Mouse (Mus musculus): ENCODE measurements around the gene Itpkb. TPM values are rescaled to one million over a fixed set of nuclear protein-coding genes. Genes with fewer than 3 reads are reported as not detected.

Gene Itpkb
- polyA plus RNA-seq, 1 experiment from 2014 or later: 8.3 TPM

DNA sequence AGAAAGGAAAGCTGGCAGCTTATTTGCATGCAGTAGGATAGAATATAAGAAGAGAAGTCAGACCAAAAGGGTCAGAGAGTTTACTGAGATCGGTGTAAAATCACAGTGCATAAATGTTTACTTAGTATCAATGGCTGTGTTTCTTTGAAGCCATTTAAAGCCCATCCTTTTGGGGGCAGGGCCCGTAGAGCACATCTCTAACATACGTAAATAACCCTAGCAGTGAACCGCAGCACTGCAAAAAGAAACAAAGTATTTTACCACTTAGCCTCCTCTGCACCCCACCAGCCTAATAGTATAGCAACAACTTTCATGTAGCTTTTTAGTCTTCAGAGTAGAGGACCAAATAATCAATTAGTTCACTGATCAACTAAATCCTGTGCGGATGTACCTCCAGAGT, 67.4 kb downstream of the Itpkb start:
- Histone ChIP-seq H3K4me2 (replicated peaks; ENCODE audit: low read depth, low read length) (no peak overlapping the region), H3K4me3 (ENCODE audit: low read length) (no peak overlapping the region), H3K9me3 (ENCODE audit: low read length) (no peaks in the 10 kb centered on the region), H3K4me1 (ENCODE audit: insufficient read depth, low read length) (peaks cover 19% of the 10 kb centered on the region), H3K27me3 (ENCODE audit: insufficient read depth, low read length) (no peaks in the 10 kb centered on the region), H3K27ac (ENCODE audit: low read length) (no peak overlapping the region), H3K36me3 (ENCODE audit: insufficient read depth, low read length) (no peaks in the 10 kb centered on the region), H3K9ac (replicated peaks; ENCODE audit: low read length) (no peak overlapping the region)
- ATAC-seq (ENCODE audit: low FRiP score, low TSS enrichment): no peak
- WGBS: 25% methylated on average over 5 of the region's 5 CpGs

- Histone ChIP-seq H3K9ac (replicated peaks; ENCODE audit: low read length) (no peak overlapping the region), H3K27me3 (ENCODE audit: insufficient read depth, low read length) (no peaks in the 10 kb centered on the region), H3K9me3 (ENCODE audit: low read length) (no peaks in the 10 kb centered on the region), H3K4me2 (replicated peaks; ENCODE audit: low read depth, low read length) (no peak overlapping the region), H3K4me3 (ENCODE audit: low read length) (no peak overlapping the region), H3K27ac (ENCODE audit: low read length) (no peak overlapping the region), H3K4me1 (ENCODE audit: insufficient read depth, low read length) (peaks cover 26% of the 10 kb centered on the region), H3K36me3 (ENCODE audit: insufficient read depth, low read length) (no peaks in the 10 kb centered on the region)
- 73% methylated on average over 3 of the region's 3 CpGs for WGBS
- no peak for ATAC-seq (ENCODE audit: low FRiP score, low TSS enrichment)
Observed at GRCm38 (mm10) chr1:180398446-180398845, 68.2 kb downstream of the Itpkb start.

- Histone ChIP-seq H3K4me2 (replicated peaks; ENCODE audit: low read depth, low read length) (no peak overlapping the region), H3K27me3 (ENCODE audit: insufficient read depth, low read length) (no peaks in the 10 kb centered on the region), H3K9me3 (ENCODE audit: low read length) (no peaks in the 10 kb centered on the region), H3K4me1 (ENCODE audit: insufficient read depth, low read length) (peaks cover 44% of the 10 kb centered on the region), H3K36me3 (ENCODE audit: insufficient read depth, low read length) (no peaks in the 10 kb centered on the region), H3K27ac (ENCODE audit: low read length) (peak overlapping the region; percentile 47), H3K4me3 (ENCODE audit: low read length) (no peak overlapping the region), H3K9ac (replicated peaks; ENCODE audit: low read length) (no peak overlapping the region)
- WGBS: 65% methylated on average over 4 of the region's 4 CpGs
- no peak for ATAC-seq (ENCODE audit: low FRiP score, low TSS enrichment)
Observed at GRCm38 (mm10) chr1:180400691-180401455, 70.6 kb downstream of the Itpkb start.

- Histone ChIP-seq H3K4me1 (ENCODE audit: insufficient read depth, low read length) (peaks cover 49% of the 10 kb centered on the region), H3K4me3 (ENCODE audit: low read length) (no peak overlapping the region), H3K27me3 (ENCODE audit: insufficient read depth, low read length) (no peaks in the 10 kb centered on the region), H3K27ac (ENCODE audit: low read length) (peak overlapping the region; percentile 47; the same call in 1 of the 2 replicates), H3K9me3 (ENCODE audit: low read length) (no peaks in the 10 kb centered on the region), H3K9ac (replicated peaks; ENCODE audit: low read length) (no peak overlapping the region), H3K36me3 (ENCODE audit: insufficient read depth, low read length) (no peaks in the 10 kb centered on the region), H3K4me2 (replicated peaks; ENCODE audit: low read depth, low read length) (no peak overlapping the region)
- no peak for ATAC-seq (ENCODE audit: low FRiP score, low TSS enrichment)
- WGBS: 84% methylated on average over 6 of the region's 6 CpGs
Observed at GRCm38 (mm10) chr1:180401725-180402124, 71.4 kb downstream of the Itpkb start.

GRCm38 (mm10) chr1:180402481-180403081, 72.3 kb downstream of the Itpkb start:
- WGBS: 74% methylated on average over 11 of the region's 11 CpGs
- no peak overlapping the region for H3K4me2 ChIP-seq (replicated peaks; ENCODE audit: low read depth, low read length)
- peaks cover 54% of the 10 kb centered on the region for H3K4me1 ChIP-seq (ENCODE audit: insufficient read depth, low read length)
- no peak overlapping the region for H3K9ac ChIP-seq (replicated peaks; ENCODE audit: low read length)
- H3K36me3 ChIP-seq (ENCODE audit: insufficient read depth, low read length): no peaks in the 10 kb centered on the region
- no peaks in the 10 kb centered on the region for H3K27me3 ChIP-seq (ENCODE audit: insufficient read depth, low read length)
- H3K27ac ChIP-seq (ENCODE audit: low read length): peak overlapping the region; percentile 92
- ATAC-seq (ENCODE audit: low FRiP score, low TSS enrichment): no peak
- H3K9me3 ChIP-seq (ENCODE audit: low read length): no peaks in the 10 kb centered on the region
- H3K4me3 ChIP-seq (ENCODE audit: low read length): no peak overlapping the region

- ATAC-seq (ENCODE audit: low FRiP score, low TSS enrichment): no peak
- H3K27ac ChIP-seq (ENCODE audit: low read length): peak overlapping the region; percentile 92
- peak overlapping the region; percentile 31 for H3K4me2 ChIP-seq (replicated peaks; ENCODE audit: low read depth, low read length)
- no peaks in the 10 kb centered on the region for H3K9me3 ChIP-seq (ENCODE audit: low read length)
- H3K4me1 ChIP-seq (ENCODE audit: insufficient read depth, low read length): peaks cover 59% of the 10 kb centered on the region
- no peaks in the 10 kb centered on the region for H3K36me3 ChIP-seq (ENCODE audit: insufficient read depth, low read length)
- 87% methylated on average over 8 of the region's 8 CpGs for WGBS
- H3K27me3 ChIP-seq (ENCODE audit: insufficient read depth, low read length): no peaks in the 10 kb centered on the region
- no peak overlapping the region for H3K4me3 ChIP-seq (ENCODE audit: low read length)
- no peak overlapping the region for H3K9ac ChIP-seq (replicated peaks; ENCODE audit: low read length)
Observed at GRCm38 (mm10) chr1:180403357-180403693, 73.0 kb downstream of the Itpkb start.

DNA sequence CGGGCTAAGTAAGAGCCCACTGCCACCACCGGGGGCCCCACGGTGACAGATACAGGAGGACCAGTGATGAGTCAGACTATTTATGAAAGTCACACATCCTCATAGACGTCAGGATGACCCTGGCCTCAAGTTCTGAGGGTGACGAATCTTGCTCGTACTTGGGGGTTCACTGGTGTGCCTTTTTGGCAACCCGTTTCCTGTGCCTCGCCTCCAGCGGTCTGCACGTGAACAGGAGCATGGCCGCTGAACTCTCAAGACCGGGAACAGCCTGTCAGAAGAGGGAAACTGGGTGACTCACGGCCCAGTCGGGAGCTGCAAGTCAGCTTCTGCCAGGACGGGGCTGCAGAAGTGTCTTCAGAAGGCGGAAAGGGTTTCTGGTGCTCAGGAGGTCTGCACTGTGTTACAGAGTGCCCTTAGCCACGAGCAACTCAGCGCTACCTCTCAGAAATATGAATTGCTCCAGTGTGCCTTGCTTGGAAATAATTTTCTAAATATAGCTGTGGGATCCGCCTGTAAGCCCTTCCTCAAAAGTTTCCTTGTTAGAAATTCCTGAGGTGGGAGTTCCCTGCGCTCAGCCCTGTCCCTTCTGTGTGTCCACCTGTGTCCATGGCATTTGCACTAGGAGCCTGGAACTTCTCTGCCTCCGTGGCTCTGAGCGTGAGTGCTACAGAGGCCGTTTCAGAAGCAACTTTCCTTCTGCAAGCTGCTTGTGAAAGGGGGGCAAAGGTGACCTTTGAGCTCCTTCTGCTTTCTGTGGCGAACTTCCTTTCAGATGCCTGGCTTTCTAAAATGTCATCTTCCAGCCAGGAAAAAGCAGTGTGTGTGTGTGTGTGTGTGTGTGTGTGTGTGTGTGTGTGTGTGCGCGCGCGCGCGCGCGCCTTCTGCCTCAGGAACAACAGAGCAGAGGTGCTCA, 73.7 kb downstream of the Itpkb start:
- peak overlapping the region; percentile 92 for H3K27ac ChIP-seq (ENCODE audit: low read length)
- peak overlapping the region; percentile 36; the same call in 1 of the 2 replicates for H3K9ac ChIP-seq (replicated peaks; ENCODE audit: low read length)
- H3K4me1 ChIP-seq (ENCODE audit: insufficient read depth, low read length): peaks cover 65% of the 10 kb centered on the region
- no peak overlapping the region for H3K4me3 ChIP-seq (ENCODE audit: low read length)
- ATAC-seq (ENCODE audit: low FRiP score, low TSS enrichment): peak; percentile 55
- no peaks in the 10 kb centered on the region for H3K9me3 ChIP-seq (ENCODE audit: low read length)
- no peaks in the 10 kb centered on the region for H3K36me3 ChIP-seq (ENCODE audit: insufficient read depth, low read length)
- no peaks in the 10 kb centered on the region for H3K27me3 ChIP-seq (ENCODE audit: insufficient read depth, low read length)
- peak overlapping the region; percentile 31 for H3K4me2 ChIP-seq (replicated peaks; ENCODE audit: low read depth, low read length)
- 39% methylated on average over 32 of the region's 32 CpGs for WGBS

DNA sequence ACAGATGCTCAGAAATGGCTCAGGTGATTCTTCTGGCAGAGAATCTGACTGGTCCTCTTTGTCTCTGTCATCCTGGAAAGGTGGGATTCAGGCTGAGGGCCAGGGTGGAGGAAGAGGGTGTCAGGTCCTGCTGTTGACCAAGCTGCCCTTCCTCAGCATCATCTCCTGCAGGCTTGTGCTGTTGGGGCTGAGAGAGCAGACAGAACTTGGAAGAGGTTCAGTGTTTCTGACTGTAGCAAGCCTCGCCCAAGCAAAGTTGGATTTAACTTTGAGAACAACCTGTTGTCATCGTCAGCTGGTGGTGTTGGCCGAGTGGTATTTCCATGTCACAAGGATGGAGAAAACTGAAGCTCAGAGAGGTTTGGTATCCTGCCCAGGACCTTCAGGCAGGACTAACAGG, 74.4 kb downstream of the Itpkb start:
- Histone ChIP-seq H3K27ac (ENCODE audit: low read length) (peak overlapping the region; percentile 92), H3K9me3 (ENCODE audit: low read length) (no peaks in the 10 kb centered on the region), H3K4me2 (replicated peaks; ENCODE audit: low read depth, low read length) (no peak overlapping the region), H3K4me1 (ENCODE audit: insufficient read depth, low read length) (peaks cover 72% of the 10 kb centered on the region), H3K36me3 (ENCODE audit: insufficient read depth, low read length) (no peaks in the 10 kb centered on the region), H3K4me3 (ENCODE audit: low read length) (no peak overlapping the region), H3K27me3 (ENCODE audit: insufficient read depth, low read length) (no peaks in the 10 kb centered on the region), H3K9ac (replicated peaks; ENCODE audit: low read length) (no peak overlapping the region)
- no peak for ATAC-seq (ENCODE audit: low FRiP score, low TSS enrichment)
- 86% methylated on average over 3 of the region's 3 CpGs for whole genome bisulfite sequencing

DNA sequence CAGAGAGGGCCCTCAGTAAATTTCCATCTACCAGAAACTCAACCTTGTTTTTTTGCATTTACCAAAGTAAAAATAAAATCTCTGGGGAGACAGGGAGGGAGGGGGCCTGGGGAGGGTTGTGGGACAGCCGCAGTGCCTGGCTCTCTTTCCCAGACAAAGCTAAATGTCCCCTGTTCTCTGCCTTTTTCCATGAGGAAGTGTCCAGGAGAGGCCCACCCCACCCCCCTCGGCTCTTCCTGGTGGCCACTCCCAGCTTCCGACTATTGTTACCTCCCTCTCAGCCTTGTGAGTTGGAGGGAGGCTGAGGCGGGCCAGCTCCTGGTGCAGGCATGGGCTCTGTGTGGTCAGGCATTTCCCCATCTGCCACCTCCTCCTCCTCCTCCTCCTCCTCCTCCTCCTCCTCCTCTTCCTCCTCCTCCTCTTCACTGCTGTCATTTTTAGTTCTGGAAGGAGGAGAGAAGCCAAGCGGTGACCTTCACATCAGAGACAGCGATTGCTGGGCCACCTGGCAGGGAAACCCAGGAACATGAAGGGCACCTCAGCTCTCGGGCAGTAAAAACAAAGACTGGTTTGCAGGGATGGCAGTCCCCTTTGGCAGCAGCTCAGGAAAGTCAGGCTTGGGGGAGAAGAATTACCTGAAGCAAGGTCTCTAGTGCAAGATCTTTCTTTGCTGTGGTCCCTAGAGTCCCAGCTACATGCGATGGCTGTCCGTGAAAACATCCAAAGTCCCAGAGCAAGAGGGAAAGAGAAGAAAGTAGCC, 75.5 kb downstream of the Itpkb start:
- 0 out of 2 replicates have a peak, but pooled peaks have one; percentile 32 for ATAC-seq (ENCODE audit: low FRiP score, low TSS enrichment)
- WGBS: 79% methylated on average over 9 of the region's 9 CpGs
- Histone ChIP-seq H3K4me3 (ENCODE audit: low read length) (no peak overlapping the region), H3K27ac (ENCODE audit: low read length) (peak overlapping the region; percentile 92; the same call in 1 of the 2 replicates), H3K4me2 (replicated peaks; ENCODE audit: low read depth, low read length) (no peak overlapping the region), H3K9ac (replicated peaks; ENCODE audit: low read length) (no peak overlapping the region), H3K9me3 (ENCODE audit: low read length) (no peaks in the 10 kb centered on the region), H3K36me3 (ENCODE audit: insufficient read depth, low read length) (no peaks in the 10 kb centered on the region), H3K4me1 (ENCODE audit: insufficient read depth, low read length) (peaks cover 74% of the 10 kb centered on the region), H3K27me3 (ENCODE audit: insufficient read depth, low read length) (no peaks in the 10 kb centered on the region)
